Mouse (Mus musculus): Measurements from ENCODE around the gene Elovl5. TPM values are rescaled to one million over a fixed set of nuclear protein-coding genes. Genes with fewer than 3 reads are reported as not detected.
"Not testable (repeated sequence)": the region's sequence is repeated elsewhere in the genome, so short reads cannot be mapped to it uniquely, and the experiment has no call there.

Gene Elovl5
- polyA plus RNA-seq, 1 experiment from 2014 or later, result 73.3 TPM

GRCm38 (mm10) chr9:77993538-77994255, 76.5 kb downstream of the Elovl5 start:
- H3K4me3 ChIP-seq (ENCODE audit: low read length); H3K27ac ChIP-seq (ENCODE audit: low read depth, low read length); H3K9me3 ChIP-seq (ENCODE audit: control insufficient read depth, low read length); H3K4me2 ChIP-seq (ENCODE audit: low read length); H3K36me3 ChIP-seq (ENCODE audit: control insufficient read depth, insufficient read depth, low read length); H3K9ac ChIP-seq (ENCODE audit: low read depth, low read length); H3K27me3 ChIP-seq (replicated peaks; ENCODE audit: control insufficient read depth, insufficient read depth, low read length); ATAC-seq; H3K4me1 ChIP-seq (ENCODE audit: control insufficient read depth, insufficient read depth, low read depth, low read length): not testable (repeated sequence)
- 92% methylated on average over 2 of the region's 2 CpGs for WGBS

- H3K4me2 ChIP-seq (ENCODE audit: low read length), result no peak overlapping the region
- no peaks in the 10 kb centered on the region for H3K36me3 ChIP-seq (ENCODE audit: control insufficient read depth, insufficient read depth, low read length)
- H3K27ac ChIP-seq (ENCODE audit: low read depth, low read length), result no peak overlapping the region
- H3K27me3 ChIP-seq (replicated peaks; ENCODE audit: control insufficient read depth, insufficient read depth, low read length), result no peaks in the 10 kb centered on the region
- H3K9ac ChIP-seq (ENCODE audit: low read depth, low read length), result no peak overlapping the region
- 68% methylated on average over 9 of the region's 9 CpGs for WGBS
- H3K4me3 ChIP-seq (ENCODE audit: low read length), result no peak overlapping the region
- no peaks in the 10 kb centered on the region for H3K4me1 ChIP-seq (ENCODE audit: control insufficient read depth, insufficient read depth, low read depth, low read length)
- no peak for ATAC-seq
- H3K9me3 ChIP-seq (ENCODE audit: control insufficient read depth, low read length), result no peaks in the 10 kb centered on the region
Measured at GRCm38 (mm10) chr9:77995235-77995634, 78.1 kb downstream of the Elovl5 start.

GRCm38 (mm10) chr9:78000586-78001500, 83.7 kb downstream of the Elovl5 start:
- H3K36me3 ChIP-seq (ENCODE audit: control insufficient read depth, insufficient read depth, low read length), result no peaks in the 10 kb centered on the region

GRCm38 (mm10) chr9:78003278-78003677, 86.1 kb downstream of the Elovl5 start:
- ATAC-seq, result no peak
- H3K4me1 ChIP-seq (ENCODE audit: control insufficient read depth, insufficient read depth, low read depth, low read length), result no peaks in the 10 kb centered on the region
- no peaks in the 10 kb centered on the region for H3K27me3 ChIP-seq (replicated peaks; ENCODE audit: control insufficient read depth, insufficient read depth, low read length)
- no peak overlapping the region for H3K9ac ChIP-seq (ENCODE audit: low read depth, low read length)
- no peak overlapping the region for H3K4me2 ChIP-seq (ENCODE audit: low read length)
- H3K27ac ChIP-seq (ENCODE audit: low read depth, low read length), result no peak overlapping the region
- H3K4me3 ChIP-seq (ENCODE audit: low read length), result no peak overlapping the region
- H3K9me3 ChIP-seq (ENCODE audit: control insufficient read depth, low read length), result no peaks in the 10 kb centered on the region
- no peaks in the 10 kb centered on the region for H3K36me3 ChIP-seq (ENCODE audit: control insufficient read depth, insufficient read depth, low read length)
- WGBS, result 76% methylated on average over 2 of the region's 2 CpGs

More at GRCm38 (mm10) chr9:78000586-78001500, 83.7 kb downstream of the Elovl5 start:
- Histone ChIP-seq H3K4me2 (ENCODE audit: low read length) (no peak overlapping the region), H3K27me3 (replicated peaks; ENCODE audit: control insufficient read depth, insufficient read depth, low read length) (no peaks in the 10 kb centered on the region), H3K4me3 (ENCODE audit: low read length) (no peak overlapping the region), H3K9ac (ENCODE audit: low read depth, low read length) (no peak overlapping the region), H3K9me3 (ENCODE audit: control insufficient read depth, low read length) (no peaks in the 10 kb centered on the region), H3K4me1 (ENCODE audit: control insufficient read depth, insufficient read depth, low read depth, low read length) (no peaks in the 10 kb centered on the region), H3K27ac (ENCODE audit: low read depth, low read length) (no peak overlapping the region)
- no peak for ATAC-seq
- WGBS, result 88% methylated on average over 7 of the region's 7 CpGs

- H3K27ac ChIP-seq (ENCODE audit: low read depth, low read length), result no peak overlapping the region
- H3K4me1 ChIP-seq (ENCODE audit: control insufficient read depth, insufficient read depth, low read depth, low read length), result no peaks in the 10 kb centered on the region
- H3K27me3 ChIP-seq (replicated peaks; ENCODE audit: control insufficient read depth, insufficient read depth, low read length), result no peaks in the 10 kb centered on the region
- no peak overlapping the region for H3K4me3 ChIP-seq (ENCODE audit: low read length)
- ATAC-seq, result no peak
- 65% methylated on average over 3 of the region's 3 CpGs for WGBS
- no peaks in the 10 kb centered on the region for H3K9me3 ChIP-seq (ENCODE audit: control insufficient read depth, low read length)
- H3K36me3 ChIP-seq (ENCODE audit: control insufficient read depth, insufficient read depth, low read length), result no peaks in the 10 kb centered on the region
- no peak overlapping the region for H3K9ac ChIP-seq (ENCODE audit: low read depth, low read length)
- no peak overlapping the region for H3K4me2 ChIP-seq (ENCODE audit: low read length)
Measured at GRCm38 (mm10) chr9:78005481-78005880, 88.3 kb downstream of the Elovl5 start.

- no peak overlapping the region for H3K9ac ChIP-seq (ENCODE audit: low read depth, low read length)
- no peaks in the 10 kb centered on the region for H3K27me3 ChIP-seq (replicated peaks; ENCODE audit: control insufficient read depth, insufficient read depth, low read length)
- no peaks in the 10 kb centered on the region for H3K9me3 ChIP-seq (ENCODE audit: control insufficient read depth, low read length)
- no peak overlapping the region for H3K4me3 ChIP-seq (ENCODE audit: low read length)
- WGBS, result 60% methylated on average over 19 of the region's 19 CpGs
- H3K4me2 ChIP-seq (ENCODE audit: low read length), result no peak overlapping the region
- H3K4me1 ChIP-seq (ENCODE audit: control insufficient read depth, insufficient read depth, low read depth, low read length), result no peaks in the 10 kb centered on the region
- peak; percentile 77 for ATAC-seq
- H3K27ac ChIP-seq (ENCODE audit: low read depth, low read length), result no peak overlapping the region
- H3K36me3 ChIP-seq (ENCODE audit: control insufficient read depth, insufficient read depth, low read length), result no peaks in the 10 kb centered on the region
Measured at GRCm38 (mm10) chr9:78006209-78007001, 89.2 kb downstream of the Elovl5 start.

GRCm38 (mm10) chr9:78009382-78009781, 92.2 kb downstream of the Elovl5 start:
- no peak for ATAC-seq
- Histone ChIP-seq H3K27ac (ENCODE audit: low read depth, low read length) (no peak overlapping the region), H3K4me3 (ENCODE audit: low read length) (no peak overlapping the region), H3K9me3 (ENCODE audit: control insufficient read depth, low read length) (no peaks in the 10 kb centered on the region), H3K27me3 (replicated peaks; ENCODE audit: control insufficient read depth, insufficient read depth, low read length) (no peaks in the 10 kb centered on the region), H3K36me3 (ENCODE audit: control insufficient read depth, insufficient read depth, low read length) (no peaks in the 10 kb centered on the region), H3K4me1 (ENCODE audit: control insufficient read depth, insufficient read depth, low read depth, low read length) (no peaks in the 10 kb centered on the region), H3K9ac (ENCODE audit: low read depth, low read length) (no peak overlapping the region), H3K4me2 (ENCODE audit: low read length) (no peak overlapping the region)
- WGBS, result 95% methylated on average over 7 of the region's 7 CpGs

- 94% methylated on average over 5 of the region's 5 CpGs for WGBS
- no peak overlapping the region for H3K4me2 ChIP-seq (ENCODE audit: low read length)
Measured at GRCm38 (mm10) chr9:78010187-78010586, 93.0 kb downstream of the Elovl5 start.

GRCm38 (mm10) chr9:78010707-78011106, 93.5 kb downstream of the Elovl5 start:
- H3K9me3 ChIP-seq (ENCODE audit: control insufficient read depth, low read length), result no peaks in the 10 kb centered on the region
- no peak overlapping the region for H3K9ac ChIP-seq (ENCODE audit: low read depth, low read length)
- H3K4me2 ChIP-seq (ENCODE audit: low read length), result no peak overlapping the region
- no peaks in the 10 kb centered on the region for H3K36me3 ChIP-seq (ENCODE audit: control insufficient read depth, insufficient read depth, low read length)
- H3K4me3 ChIP-seq (ENCODE audit: low read length), result no peak overlapping the region
- no peak overlapping the region for H3K27ac ChIP-seq (ENCODE audit: low read depth, low read length)
- no peak for ATAC-seq
- no peaks in the 10 kb centered on the region for H3K4me1 ChIP-seq (ENCODE audit: control insufficient read depth, insufficient read depth, low read depth, low read length)
- H3K27me3 ChIP-seq (replicated peaks; ENCODE audit: control insufficient read depth, insufficient read depth, low read length), result no peaks in the 10 kb centered on the region
- WGBS, result 76% methylated on average over 10 of the region's 10 CpGs

More at GRCm38 (mm10) chr9:78010187-78010586, 93.0 kb downstream of the Elovl5 start:
- no peak for ATAC-seq
- Histone ChIP-seq H3K27ac (ENCODE audit: low read depth, low read length) (no peak overlapping the region), H3K27me3 (replicated peaks; ENCODE audit: control insufficient read depth, insufficient read depth, low read length) (no peaks in the 10 kb centered on the region), H3K9me3 (ENCODE audit: control insufficient read depth, low read length) (no peaks in the 10 kb centered on the region), H3K4me3 (ENCODE audit: low read length) (no peak overlapping the region), H3K9ac (ENCODE audit: low read depth, low read length) (no peak overlapping the region), H3K36me3 (ENCODE audit: control insufficient read depth, insufficient read depth, low read length) (no peaks in the 10 kb centered on the region), H3K4me1 (ENCODE audit: control insufficient read depth, insufficient read depth, low read depth, low read length) (no peaks in the 10 kb centered on the region)
